Mouse (Mus musculus) kidney, adult 18-20 months (tissue): Measurements from ENCODE around the gene Rbfox1.

ENCODE experiments used
- DNase-seq: peaks from one replicate; pipeline ENCODE4 v3.0.0; 2021

The Rbfox1 gene

DNA sequence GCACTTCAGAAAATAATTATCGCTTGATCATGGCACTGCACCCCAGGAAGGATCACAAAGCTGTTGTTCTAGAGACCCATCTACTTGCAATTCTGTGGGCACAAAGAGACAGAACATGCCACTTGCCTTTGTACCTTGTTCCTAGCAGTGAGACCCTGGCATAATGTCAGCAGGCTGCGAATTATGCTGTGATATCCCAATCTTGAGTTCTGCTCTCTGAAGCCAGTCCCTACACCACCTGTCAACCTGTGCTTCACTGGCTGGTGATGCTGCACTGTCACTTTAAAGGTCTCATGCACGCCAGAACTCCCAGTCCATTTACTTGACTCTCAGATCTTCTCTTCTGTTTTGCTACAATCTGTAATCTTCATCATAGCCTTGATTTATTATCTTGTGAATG, 1315.1 kb downstream of the Rbfox1 start:
- DNase-seq: no peak

DNA sequence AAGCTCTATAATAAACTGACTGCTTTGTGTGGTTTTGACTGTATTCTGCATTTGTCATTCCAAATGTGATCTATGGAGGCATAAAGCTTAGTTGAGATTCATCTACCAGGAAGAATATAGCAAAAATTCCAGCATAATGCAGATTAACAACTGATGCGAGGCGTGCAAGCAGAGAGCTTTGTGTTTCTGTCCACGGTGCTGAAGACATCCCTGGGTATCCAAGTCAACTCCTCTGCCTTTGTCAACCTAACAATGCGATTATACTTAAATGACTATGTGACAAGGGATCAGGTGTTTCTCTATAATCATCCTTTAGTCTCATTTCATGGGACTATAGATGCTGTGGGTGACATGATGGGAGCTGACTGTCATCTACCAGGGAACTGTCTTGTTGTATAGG, 1316.7 kb downstream of the Rbfox1 start:
- no peak for DNase-seq

DNA sequence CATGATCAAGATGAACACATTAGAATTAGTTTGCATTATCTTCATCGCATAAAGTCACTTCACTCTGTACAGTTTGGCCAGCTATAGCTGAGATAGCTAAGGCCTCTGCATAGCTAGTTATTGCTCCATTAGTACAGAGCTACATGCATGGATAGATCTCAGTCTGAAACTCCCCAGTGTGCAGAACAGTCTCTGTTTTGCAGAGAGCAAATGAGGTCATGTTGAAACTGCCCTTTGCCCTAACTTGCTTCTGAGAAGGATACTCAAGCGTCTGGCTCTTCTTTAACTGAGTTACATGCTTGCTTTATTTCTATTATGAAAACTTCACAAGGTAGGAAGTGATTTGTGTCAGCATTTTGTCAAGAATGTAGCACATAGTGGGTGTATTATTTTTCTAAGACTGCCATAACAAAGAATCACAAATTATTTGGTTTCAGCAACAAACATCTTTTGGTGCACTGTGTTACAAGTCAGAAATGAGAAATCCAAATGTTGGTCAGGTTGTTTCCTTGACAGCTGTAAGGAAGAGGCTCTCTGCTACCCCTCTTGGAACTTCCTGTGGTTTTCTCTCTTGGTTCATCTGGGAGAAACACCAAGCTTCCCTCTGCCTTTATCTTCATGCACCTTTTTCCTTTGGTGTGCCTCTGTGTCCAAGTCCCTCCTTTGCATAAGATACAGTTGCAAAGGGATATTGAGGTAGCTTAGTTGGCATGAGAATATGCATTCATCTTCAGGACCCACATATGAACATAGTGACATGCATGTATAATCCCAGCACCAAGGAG, 1321.2 kb downstream of the Rbfox1 start:
- no peak for DNase-seq

DNA sequence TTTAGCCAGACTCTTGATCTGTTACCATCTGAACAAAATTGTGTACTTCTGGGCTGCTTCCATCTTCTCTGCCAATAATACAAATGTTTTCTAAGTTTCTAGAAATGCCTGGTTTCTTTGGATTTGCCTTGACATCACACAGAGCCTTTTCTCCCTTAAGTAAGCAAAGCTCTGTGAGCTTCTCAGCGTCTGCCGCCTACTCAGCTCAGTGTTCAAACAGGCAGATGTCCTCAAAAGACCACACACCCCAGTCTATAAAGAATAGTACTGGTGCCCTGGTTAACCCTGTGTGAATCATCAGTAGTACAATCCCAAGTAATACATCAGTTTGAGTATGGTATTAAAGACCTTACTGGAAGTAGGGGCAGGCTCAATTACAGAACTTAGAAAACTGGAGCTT, 1322.4 kb downstream of the Rbfox1 start:
- no peak for DNase-seq

DNA sequence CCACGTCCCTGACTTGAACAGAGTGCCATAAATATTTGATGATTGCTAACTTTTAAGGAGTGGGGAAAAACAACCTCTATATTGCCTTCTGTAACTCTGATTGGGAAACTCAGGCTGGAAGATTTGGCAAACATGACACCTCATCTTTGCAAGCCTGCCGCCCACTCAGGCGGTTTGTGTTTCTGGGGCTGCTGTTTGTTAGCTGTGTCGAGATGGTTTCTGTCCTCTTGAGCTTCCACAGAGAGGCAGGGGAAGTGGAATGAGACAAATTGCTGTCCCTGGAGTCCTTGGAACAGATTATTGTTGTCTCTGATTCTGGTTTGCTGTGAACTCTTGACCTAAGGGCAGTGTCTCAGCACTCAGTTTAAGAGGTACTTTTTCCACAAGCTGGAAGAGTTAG, 1327.6 kb downstream of the Rbfox1 start:
- no peak for DNase-seq

DNA sequence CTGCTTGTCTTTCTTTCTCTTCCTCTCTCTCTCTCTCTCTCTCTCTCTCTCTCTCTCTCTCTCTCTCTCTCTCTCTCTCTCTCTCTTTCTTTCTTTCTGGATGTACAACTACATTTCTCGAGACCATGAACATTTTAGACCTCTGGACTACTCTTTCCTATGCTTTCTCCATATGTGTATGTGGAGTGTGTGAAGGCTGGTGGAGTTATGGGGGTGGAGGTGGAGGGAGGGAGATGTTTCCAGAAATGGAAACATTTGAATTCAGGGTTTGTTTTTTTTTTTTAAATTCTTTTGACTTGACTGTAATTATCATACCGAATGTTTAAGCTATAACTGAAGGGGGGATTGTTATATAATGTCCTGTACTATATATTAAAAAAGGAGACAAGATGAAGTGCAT, 1338.1 kb downstream of the Rbfox1 start:
- DNase-seq: no peak

DNA sequence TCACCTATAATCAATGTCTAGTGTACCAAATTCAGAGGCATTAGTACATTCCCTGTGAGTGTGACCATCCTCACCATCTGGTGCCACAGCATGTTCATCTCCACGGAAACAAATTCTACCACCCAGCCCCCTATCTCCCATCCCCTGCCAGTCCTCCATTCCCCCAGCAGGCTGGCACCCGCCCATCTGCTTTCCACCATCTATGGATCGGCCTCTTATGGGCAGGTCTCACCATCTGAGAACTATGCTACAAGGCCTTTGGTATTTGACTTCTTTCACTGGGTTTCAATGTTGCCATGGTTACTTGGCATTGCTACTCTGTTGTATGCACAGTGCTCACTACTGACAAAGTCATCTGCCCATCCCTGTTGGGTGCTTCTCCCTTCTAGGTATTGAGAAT, 1340.8 kb downstream of the Rbfox1 start:
- DNase-seq: no peak

DNA sequence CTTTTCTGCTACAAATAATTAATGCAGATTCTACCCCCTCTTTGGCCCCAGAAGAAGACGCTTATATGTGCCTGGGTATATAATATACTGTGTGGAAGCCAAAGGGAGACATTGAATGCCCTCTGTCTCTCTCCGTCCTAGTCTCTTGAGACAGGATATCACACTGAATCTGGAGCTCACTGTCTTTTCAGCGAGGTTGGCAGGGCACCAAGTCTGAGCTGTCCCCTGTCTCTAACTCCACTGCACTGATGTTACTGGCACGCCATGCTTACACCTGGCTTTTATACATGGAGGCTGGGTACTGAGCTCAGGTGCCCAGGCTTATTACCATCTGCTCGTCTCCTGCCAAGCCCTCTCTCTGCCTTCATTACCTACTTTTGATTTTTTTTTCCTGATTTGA, 1343.1 kb downstream of the Rbfox1 start:
- DNase-seq: no peak

DNA sequence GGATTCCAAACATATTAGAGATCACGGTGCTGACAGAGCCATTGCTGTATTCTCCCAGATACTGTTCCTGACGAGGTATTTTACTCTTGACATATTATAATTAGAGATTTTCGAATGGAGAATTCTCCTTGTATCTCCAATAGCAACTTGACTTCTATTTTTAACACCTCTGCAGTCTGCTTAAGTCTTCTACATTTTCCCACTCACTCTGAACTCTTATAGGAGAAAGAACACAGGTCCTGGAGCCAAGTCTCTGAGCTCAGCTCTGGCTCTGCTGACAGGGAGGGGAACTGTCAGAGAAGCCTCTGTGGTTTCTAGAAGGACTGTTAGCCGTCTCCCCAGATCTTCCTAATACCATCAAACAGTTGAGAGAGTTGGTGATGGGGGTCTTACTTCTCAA, 1344.1 kb downstream of the Rbfox1 start:
- DNase-seq: no peak

DNA sequence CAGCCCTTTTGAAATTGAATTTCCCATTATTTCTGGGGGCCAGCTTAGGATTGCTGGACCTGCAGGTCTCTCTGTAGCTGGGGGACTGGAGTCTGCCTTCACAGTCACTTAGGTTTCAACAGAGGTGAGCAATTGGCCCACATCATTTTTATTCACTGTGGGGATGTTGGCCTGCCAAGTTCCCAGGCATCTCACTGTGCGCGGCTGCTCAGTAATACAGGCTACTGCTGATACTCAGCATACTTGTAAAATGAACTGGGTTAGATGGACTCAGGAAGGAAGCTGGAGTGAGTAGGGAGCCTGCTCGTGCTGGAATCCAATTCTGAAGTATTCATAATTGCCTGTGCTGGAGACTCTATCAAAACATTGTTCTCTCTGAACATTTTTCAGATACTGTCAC, 1356.5 kb downstream of the Rbfox1 start:
- DNase-seq: no peak

DNA sequence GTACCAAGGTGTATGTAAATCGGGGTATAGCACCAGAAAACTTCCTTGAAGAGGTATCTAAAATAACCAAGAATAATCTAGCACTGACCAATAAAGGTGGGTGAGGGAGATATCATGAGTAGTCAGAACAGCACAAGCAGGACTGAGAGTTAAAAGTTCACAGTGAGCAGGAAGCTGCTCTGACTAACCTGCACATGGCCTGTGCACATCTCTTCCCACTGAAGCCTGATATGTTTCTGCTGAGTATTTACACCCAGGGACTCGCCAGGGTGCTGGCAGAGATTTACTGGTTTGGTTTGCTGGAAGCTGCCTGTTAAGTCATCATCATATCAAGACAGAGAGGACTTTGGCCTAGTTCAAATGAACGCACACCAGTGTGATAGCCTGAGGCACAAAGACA, 1357.3 kb downstream of the Rbfox1 start:
- no peak for DNase-seq

DNA sequence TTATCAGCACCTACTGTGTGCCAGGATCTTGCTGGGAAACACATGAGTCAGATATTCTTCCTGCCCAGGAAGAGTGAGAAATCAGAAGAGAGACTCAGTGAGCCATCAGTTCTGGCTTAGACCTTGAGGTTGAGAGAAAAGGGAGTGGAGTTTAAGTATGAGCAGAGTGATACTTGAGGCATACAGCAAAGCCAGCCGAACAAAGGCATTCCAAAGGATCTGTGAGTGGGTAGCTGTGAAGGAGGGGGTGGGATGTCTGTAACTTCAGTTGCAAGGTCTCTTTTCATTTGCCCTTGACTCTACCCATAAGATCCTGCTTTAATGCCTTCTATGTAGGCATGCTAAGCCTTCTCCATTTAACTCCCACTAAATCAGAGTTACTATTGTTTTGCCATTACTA, 1359.2 kb downstream of the Rbfox1 start:
- no peak for DNase-seq

DNA sequence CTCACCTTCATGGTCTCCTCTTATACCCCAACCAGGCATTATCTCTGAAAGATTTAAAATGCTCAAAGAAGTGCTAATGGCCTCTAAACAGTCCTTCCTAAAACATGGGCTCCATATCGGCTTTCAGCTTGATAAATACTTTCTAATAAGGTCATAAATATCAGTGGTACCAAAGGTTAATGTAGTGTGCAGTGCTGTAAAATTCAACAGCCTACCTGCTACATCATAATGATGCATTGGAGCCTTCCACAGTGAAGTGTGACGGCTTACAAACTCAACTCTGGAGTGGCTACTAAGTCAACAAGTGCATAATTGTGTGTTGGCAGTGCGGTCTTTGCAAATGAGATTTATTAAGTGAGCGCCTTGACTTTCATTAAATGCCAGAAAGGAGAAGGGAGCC, 1366.5 kb downstream of the Rbfox1 start:
- DNase-seq: no peak

DNA sequence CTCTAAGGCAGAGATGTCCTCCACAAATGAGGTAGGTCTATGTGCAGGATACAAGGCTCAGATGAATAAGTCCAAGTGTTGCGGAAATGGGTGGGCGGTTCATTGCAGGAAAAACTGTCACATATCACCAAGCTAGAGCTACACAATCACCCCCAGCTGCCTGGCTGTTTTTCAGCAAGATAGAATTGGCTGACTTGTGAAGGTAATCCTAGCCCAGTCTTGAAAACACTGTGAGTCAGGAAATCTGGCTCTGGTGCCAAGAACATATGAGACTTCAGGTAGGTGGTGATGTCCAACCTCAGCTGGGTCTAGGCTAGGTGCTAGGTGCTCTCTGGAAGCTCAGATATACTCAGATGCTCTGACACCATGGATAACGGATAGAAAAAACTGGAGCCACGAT, 1372.2 kb downstream of the Rbfox1 start:
- no peak for DNase-seq

DNA sequence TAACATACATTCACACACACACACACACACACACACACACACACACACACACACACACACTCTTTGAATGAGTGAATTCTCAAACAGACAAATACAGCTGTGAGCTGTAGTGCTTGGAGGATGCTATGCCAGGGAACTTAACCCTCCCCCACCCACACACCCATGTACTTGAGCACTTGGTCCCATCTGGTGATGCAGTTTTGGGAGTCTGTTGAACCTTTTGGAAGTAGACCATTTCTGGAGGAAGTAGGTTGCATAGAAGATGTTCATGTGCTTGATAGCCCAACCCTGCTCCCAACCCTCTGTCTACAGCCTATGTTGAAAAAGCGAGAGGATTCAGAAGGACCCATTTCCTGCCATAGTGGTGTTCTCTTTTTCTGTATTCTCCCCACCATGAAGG, 1378.1 kb downstream of the Rbfox1 start:
- DNase-seq: no peak

DNA sequence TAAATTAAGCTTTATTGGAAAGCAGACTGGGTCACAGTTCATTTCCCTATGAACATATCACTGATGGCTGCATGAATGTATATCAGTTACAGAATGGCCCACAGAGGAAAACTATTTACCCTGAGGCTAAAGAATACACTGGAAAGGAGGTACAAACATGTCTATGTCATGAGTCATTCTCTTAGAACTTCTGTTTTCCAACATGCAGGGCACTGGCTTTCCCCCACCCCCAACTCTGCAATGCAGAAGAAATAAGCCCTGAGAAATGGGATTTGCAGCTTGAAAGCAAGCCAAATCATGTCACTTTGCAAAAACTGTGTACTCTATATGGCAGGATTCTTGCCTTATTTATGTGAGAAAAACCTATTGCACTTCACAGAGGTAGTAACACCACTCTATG, 1380.6 kb downstream of the Rbfox1 start:
- no peak for DNase-seq

DNA sequence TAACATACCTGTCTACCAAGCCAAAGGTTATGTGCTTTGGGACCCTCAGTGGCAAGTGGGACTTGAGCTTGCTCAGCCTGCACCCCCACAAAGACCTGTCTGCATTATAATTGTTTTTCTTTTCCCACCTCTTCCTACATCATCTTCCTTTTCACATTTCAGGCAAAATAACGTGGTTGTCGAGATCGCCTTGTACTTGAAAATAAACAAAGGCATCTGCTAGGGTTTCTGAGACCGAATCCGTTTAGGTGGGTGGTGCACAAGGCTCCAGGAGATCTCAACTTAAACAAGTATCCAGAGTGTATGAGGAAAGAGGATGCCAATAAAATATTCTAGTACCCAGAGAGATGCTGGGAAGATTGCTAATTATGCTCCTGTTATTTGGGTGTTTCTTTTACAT, 1390.3 kb downstream of the Rbfox1 start:
- no peak for DNase-seq

DNA sequence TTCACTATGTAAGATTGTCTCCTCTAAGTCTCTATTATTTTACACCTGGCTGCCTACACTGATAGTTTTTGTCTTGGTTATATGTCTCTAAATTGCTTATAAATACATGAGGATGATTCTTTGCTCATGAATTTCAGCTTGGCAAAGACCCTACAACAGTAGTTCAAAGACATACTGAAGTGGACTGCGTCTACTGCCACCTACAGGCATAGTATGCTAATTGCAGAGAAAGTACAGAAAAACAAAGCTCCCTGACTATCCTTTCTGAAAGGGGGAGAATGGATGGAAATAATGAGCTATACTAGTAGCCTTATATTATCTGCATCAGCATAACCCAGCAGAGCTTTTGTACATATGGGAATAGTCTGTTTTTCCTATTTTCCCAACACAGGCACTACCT, 1390.7 kb downstream of the Rbfox1 start:
- no peak for DNase-seq

DNA sequence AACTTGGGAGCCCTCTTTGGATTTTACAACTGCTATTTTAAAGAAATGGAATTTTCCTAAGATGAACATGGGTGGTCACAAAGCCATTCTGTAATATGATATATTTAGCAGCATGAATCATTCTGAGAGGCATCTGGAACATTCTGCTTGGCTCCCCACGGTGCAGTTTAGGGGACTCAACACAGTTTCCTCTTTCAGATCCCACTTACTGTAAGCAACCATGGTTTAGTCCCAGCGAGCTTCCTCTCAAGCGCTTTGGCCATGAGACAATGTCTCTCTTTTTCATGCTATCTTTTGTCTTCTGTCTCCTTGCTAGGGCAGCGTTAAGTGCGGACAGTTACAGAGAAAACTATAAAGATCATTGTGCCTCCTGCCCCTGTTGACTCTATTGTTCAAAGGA, 1394.4 kb downstream of the Rbfox1 start:
- DNase-seq: no peak

DNA sequence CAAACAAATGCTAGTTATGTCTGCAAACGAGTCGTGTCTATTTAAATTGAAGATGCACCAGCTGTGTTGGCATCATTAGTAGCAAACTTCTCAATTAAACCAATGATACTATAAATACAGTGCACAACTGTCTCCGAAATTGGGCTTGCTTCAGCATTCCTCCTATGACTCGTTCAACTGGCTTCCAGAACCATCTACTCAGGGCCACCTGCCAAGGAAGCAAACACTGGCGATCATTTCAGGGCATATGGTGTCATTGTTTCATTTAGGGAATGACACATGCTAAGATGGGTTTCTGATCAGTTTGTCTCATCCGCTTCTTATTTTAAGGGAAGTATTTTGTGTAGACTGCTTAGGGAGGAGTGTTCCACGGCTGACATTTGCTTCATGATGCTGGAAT, 1397.1 kb downstream of the Rbfox1 start:
- DNase-seq: no peak

DNA sequence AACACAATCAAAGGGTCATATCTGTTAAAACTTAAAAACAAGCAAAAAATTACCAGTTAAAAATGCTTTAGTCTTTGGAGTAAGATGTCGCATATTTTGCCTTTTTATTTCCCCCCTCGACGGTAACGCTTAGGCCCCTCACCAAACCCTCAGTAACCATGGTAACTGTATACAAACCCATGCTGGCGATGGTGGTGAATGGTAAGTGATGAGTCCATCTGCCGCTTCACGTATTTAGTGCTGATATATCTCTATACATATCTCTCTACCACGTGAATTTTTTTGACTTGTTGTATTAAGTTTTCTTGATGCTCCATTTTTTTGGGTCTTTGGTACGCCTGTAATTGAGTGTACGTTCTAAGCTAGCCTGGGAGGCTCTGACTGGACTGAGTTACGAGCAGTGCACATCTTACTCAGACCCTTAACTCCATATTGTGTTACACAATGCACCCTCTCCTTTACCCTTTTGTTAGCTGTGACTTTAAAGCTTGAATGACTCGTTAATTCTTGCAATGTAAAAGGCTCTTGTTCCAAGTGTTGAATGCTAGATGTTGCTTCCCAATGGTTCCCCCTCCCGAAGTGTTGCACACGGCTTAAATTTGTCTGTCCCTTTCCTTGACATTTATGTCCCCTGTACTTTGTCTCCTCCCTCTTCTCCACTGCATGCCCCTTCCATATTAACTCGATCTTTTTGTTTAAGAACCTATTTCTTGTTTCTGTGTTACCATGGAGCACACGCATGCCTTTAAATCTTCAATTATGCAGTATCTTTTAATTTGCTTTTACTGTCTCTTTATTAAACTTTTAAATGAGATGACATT, 1408.0 kb downstream of the Rbfox1 start:
- DNase-seq: no peak

DNA sequence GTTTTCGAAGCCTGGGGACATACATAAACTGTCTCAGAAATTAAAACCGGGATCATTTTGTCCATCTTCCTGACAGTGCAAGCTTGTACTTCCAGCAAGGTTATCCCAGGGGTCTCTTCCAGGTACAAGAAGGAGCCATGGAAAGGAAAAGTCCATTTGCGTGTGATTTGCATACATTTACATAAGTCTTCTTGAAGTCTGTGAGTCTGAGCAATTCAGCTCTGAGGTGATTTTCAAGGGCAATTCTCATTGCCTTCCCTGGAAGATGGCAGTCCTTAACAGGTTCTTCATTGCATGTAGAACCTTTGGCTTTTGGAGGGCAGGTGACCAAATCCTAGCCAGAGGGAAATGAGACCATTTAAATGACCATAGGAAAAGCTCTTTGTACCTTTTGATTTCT, 1417.3 kb downstream of the Rbfox1 start:
- no peak for DNase-seq

DNA sequence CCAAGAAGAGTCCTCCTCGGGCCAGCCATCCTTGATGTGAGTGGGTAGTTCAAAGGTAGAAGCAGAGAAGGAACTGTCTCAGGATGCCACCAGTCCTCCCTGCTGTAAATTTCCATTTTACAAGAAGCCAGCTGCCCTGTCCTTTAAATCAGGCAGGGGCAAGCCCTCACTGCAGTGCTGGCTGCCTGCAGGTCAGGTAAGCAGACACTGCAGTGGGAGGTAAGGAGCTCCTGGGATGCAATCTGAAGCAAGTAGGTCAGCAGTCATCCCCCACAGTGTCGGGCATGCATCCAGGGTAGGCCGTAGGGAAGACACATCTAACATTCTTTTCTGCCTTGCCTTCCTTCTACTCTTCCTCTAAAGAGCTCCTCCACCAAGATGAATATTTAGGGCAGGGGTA, 1444.0 kb downstream of the Rbfox1 start:
- DNase-seq: no peak

DNA sequence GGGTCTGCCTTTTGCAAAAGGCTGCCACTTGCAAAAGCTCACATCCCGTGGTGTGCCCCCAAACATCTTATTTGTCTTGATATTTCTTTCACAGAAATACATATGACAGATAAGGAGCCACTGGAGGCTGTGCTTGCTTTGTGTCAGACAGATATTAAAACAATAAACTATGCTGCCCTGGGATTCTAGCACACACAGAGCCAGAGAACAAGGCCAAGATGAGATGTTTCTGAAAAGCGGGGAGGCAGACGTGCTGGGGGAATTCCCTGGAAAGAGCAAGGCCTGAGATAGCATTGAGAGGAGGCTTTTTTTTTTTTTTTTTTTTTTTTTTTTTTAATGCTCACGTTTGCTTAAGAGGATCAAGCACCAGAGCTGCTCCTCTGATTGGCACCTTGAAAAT, 1456.0 kb downstream of the Rbfox1 start:
- DNase-seq: no peak

DNA sequence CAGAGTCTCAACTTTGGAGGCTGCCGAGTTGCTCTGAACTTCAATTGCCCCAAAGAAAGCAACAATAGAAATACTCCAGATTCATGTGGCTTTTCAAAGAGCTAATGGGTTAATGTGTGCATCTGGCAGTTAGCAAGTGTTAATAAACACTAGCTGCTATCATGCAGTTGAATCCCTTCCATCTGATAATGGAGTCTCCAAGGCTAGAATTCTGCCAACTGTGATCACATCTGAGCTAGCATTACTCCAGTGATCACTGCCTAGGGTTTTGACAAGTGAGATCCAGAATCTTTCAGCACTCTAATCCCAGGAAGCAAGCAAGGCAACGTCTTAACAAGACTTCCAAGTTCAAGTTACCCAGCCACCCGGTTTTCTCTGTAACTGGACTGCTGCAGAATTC, 1460.1 kb downstream of the Rbfox1 start:
- no peak for DNase-seq
